Mouse (Mus musculus) myocyte (in vitro differentiated cells): Measurements from ENCODE around the gene Slc31a1. TPM values are rescaled to one million over a fixed set of nuclear protein-coding genes. Genes with fewer than 3 reads are reported as not detected.

ENCODE experiments used
- H3K27me3 ChIP-seq: one replicate; pipeline ENCODE4 v1.6.1; 2011; ENCODE audit not compliant: control insufficient read depth, insufficient read depth, insufficient read length
- H3K36me3 ChIP-seq: one replicate; pipeline ENCODE4 v1.6.1; 2011; ENCODE audit not compliant: control insufficient read depth, insufficient read depth
- H3K4me2 ChIP-seq: one replicate; pipeline ENCODE4 v1.6.1; 2011; ENCODE audit warnings: low read depth, control low read depth
- H3K4me3 ChIP-seq: one replicate; pipeline ENCODE4 v1.5.1; 2011; ENCODE audit warnings: mild to moderate bottlenecking, control low read depth, moderate library complexity
- H3K79me2 ChIP-seq: one replicate; pipeline ENCODE4 v1.6.1; 2011; ENCODE audit not compliant: control insufficient read depth, insufficient read depth
- H3ac ChIP-seq: one replicate; pipeline ENCODE4 v1.6.1; 2011; ENCODE audit not compliant: control insufficient read depth, insufficient read length
- CEBPB ChIP-seq: IDR thresholded peaks from 2 replicates; pipeline ENCODE4 v1.6.1; 2011; ENCODE audit warnings: mild to moderate bottlenecking, moderate library complexity; ENCODE audit not compliant: poor library complexity, insufficient read depth, severe bottlenecking
- E2F4 ChIP-seq: IDR thresholded peaks from one replicate; pipeline ENCODE4 v1.6.1; 2011; ENCODE audit warnings: mild to moderate bottlenecking, control low read depth, moderate library complexity; ENCODE audit not compliant: insufficient read depth
- MAX ChIP-seq: IDR thresholded peaks from one replicate; pipeline ENCODE4 v1.6.1; 2011; ENCODE audit warnings: low read depth, mild to moderate bottlenecking, control low read depth
- MYOD1 ChIP-seq, 3 experiments: IDR thresholded peaks; one replicate each; pipeline ENCODE4 v1.6.1; 2011; ENCODE audit warnings: control low read depth in 2 of 3, low read depth in 2 of 3, mild to moderate bottlenecking in 2 of 3, moderate library complexity in 1 of 3; ENCODE audit not compliant: insufficient read length in 2 of 3, control insufficient read depth in 1 of 3
- MYOG ChIP-seq, 3 experiments: IDR thresholded peaks; one replicate each; pipeline ENCODE4 v1.6.1; 2011; ENCODE audit warnings: control low read depth in 2 of 3, low read depth in 2 of 3, mild to moderate bottlenecking in 2 of 3; ENCODE audit not compliant: insufficient read length in 2 of 3, control insufficient read depth in 1 of 3, insufficient read depth in 1 of 3
- POLR2A ChIP-seq: IDR thresholded peaks from one replicate; pipeline ENCODE4 v1.6.1; 2011; ENCODE audit warnings: low read depth, mild to moderate bottlenecking, control low read depth, moderate library complexity; ENCODE audit not compliant: insufficient read length
- POLR2AphosphoS2 ChIP-seq: IDR thresholded peaks from one replicate; pipeline ENCODE4 v1.6.1; 2011; ENCODE audit warnings: low read depth, control low read depth; ENCODE audit not compliant: insufficient read length
- REST ChIP-seq: IDR thresholded peaks from one replicate; pipeline ENCODE4 v1.6.1; 2011; ENCODE audit warnings: mild to moderate bottlenecking, control low read depth, moderate library complexity; ENCODE audit not compliant: insufficient read depth, insufficient read length
- SRF ChIP-seq: IDR thresholded peaks from one replicate; pipeline ENCODE4 v1.6.1; 2011; ENCODE audit warnings: low read depth; ENCODE audit not compliant: control insufficient read depth, insufficient read length
- TCF12 ChIP-seq: IDR thresholded peaks from one replicate; pipeline ENCODE4 v1.6.1; 2011; ENCODE audit warnings: mild to moderate bottlenecking, control low read depth; ENCODE audit not compliant: poor library complexity, insufficient read depth, severe bottlenecking
- TCF3 ChIP-seq: IDR thresholded peaks from one replicate; pipeline ENCODE4 v1.6.1; 2011; ENCODE audit warnings: low read depth, control low read depth; ENCODE audit not compliant: insufficient read length
- USF1 ChIP-seq: IDR thresholded peaks from one replicate; pipeline ENCODE4 v1.6.1; 2011; ENCODE audit warnings: low read depth, mild to moderate bottlenecking, control low read depth, moderate library complexity
- polyA plus RNA-seq: library from polyadenylated mRNA; unstranded; fragments of >200 nt; fragmentation: generic; extraction: Trizol; gene quantifications from one replicate; pipeline ENCODE4 v1.2.1, GENCODE M21; 2012; ENCODE audit warnings: missing spikeins

Gene Slc31a1
- polyA plus RNA-seq, 1 experiment = 22.5 TPM

- H3K79me2 ChIP-seq = peaks cover 60% of the 10 kb centered on the region
- H3K36me3 ChIP-seq = peaks cover 9% of the 10 kb centered on the region
- no peak for TF ChIP-seq SRF
- no peak for TF ChIP-seq TCF3
- TF ChIP-seq USF1 = no peak
- no peak for TF ChIP-seq TCF12
- no peak for TF ChIP-seq CEBPB
- TF ChIP-seq REST = no peak
- no peak for TF ChIP-seq POLR2AphosphoS2
- TF ChIP-seq MYOG (IDR thresholded peaks at IDR 0.05; ENCODE audit: control insufficient read depth in 1 of 3, insufficient read depth in 1 of 3, insufficient read length in 2 of 3, low read depth in 2 of 3) = no peak
- no peak for TF ChIP-seq E2F4
- TF ChIP-seq MYOD1 (IDR thresholded peaks at IDR 0.05; ENCODE audit: control insufficient read depth in 1 of 3, insufficient read length in 2 of 3, low read depth in 2 of 3) = no peak
- no peak for TF ChIP-seq POLR2A
- no peak for TF ChIP-seq MAX
- H3K4me3 ChIP-seq = no peak overlapping the region
- no peaks in the 10 kb centered on the region for H3K27me3 ChIP-seq
- no peak overlapping the region for H3K4me2 ChIP-seq
- no peak overlapping the region for H3ac ChIP-seq
These were observed 8.6 kb downstream of the Slc31a1 start for GRCm38 (mm10) chr4:62369091-62369490.

DNA sequence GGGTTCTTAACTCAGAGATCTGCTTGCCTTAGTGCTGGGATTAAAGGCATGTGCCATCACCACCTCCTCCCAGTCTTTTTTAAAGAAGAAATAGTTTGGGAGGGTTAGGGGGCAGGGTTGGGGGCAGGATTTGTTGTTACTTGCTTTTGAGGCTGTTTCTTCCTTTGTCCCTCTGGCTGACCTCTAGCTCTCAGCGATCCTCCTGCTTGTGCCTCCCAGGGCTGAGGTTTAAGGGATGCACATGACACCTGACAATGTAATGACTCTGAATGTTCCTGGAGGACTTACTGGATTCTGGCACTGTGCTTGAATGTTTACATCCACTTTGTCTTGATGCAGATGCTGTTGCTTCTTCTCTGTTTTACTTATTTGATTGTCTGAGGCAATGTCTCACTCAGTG lies 11.9 kb downstream of the Slc31a1 start:
- peaks cover 9% of the 10 kb centered on the region for H3K36me3 ChIP-seq
- no peak overlapping the region for H3K4me2 ChIP-seq
- no peaks in the 10 kb centered on the region for H3K27me3 ChIP-seq
- TF ChIP-seq SRF = no peak
- TF ChIP-seq POLR2A = no peak
- TF ChIP-seq TCF3 = no peak
- no peak for TF ChIP-seq MAX
- TF ChIP-seq POLR2AphosphoS2 = no peak
- no peak for TF ChIP-seq TCF12
- no peak for TF ChIP-seq MYOD1 (IDR thresholded peaks at IDR 0.05; ENCODE audit: control insufficient read depth in 1 of 3, insufficient read length in 2 of 3, low read depth in 2 of 3)
- H3K4me3 ChIP-seq = no peak overlapping the region
- H3K79me2 ChIP-seq = peaks cover 46% of the 10 kb centered on the region
- H3ac ChIP-seq = no peak overlapping the region

DNA sequence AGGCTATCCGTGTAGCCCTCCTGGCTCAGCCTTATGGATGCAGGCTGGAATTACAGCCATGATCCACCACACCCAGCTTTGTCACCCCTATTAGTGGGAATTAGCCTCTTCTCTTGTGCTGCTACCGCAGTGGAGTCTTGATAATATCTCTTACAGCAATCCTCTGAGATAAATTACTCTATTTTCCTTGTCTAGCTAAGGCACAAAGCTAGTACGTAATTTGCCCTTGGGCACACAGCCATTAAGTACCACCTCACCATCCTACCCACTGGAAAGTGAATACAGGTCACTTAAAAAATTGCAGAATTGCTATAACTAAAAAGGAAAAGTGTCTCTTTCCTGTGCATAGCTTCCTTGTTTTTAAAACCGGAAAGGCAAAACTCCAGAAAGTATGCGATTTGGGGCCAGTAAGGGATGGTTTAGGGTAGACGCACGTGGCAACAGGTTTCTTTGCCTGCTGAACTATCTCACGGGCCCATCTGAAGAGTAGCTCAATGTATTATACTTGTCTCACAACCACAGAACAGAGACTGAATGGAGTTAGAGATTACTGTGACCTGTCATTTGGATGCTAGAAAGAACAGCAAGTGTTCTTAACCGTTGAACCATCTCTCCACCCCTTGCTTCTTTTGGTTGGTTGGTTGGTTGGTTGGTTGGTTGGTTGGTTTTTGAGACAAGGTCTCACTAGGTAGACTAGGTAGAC lies 12.4 kb downstream of the Slc31a1 start:
- Histone ChIP-seq H3K79me2 (peaks cover 40% of the 10 kb centered on the region), H3K4me3 (no peak overlapping the region), H3K36me3 (peaks cover 9% of the 10 kb centered on the region), H3K4me2 (no peak overlapping the region), H3K27me3 (no peaks in the 10 kb centered on the region), H3ac (no peak overlapping the region)
- TF ChIP-seq REST (no peak), USF1 (no peak), E2F4 (no peak), TCF3 (no peak)

DNA sequence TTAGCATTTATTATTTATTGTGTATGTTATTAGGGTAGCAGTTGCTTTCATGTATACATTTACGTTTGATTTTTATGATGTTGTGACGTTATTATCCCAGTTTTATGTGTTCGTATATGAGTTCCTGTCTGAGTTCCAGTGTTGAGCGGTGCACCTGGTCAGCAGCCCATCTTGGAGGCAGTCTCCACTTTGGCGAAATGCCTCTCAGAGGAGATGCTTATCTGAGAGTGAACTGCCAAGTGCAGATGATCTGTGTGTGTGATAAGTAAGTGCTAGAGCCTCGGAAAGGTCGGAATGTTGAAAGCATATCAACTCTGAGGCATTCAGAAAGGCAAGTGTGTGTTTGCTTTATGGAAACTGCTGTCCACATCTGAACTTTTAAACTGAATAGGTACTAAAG lies 13.1 kb downstream of the Slc31a1 start:
- H3K79me2 ChIP-seq = peaks cover 38% of the 10 kb centered on the region
- H3K4me2 ChIP-seq = no peak overlapping the region
- no peaks in the 10 kb centered on the region for H3K27me3 ChIP-seq
- no peak overlapping the region for H3K4me3 ChIP-seq
- TF ChIP-seq SRF (no peak), TCF3 (no peak), POLR2A (no peak), MAX (no peak), MYOD1 (IDR thresholded peaks at IDR 0.05; ENCODE audit: control insufficient read depth in 1 of 3, insufficient read length in 2 of 3, low read depth in 2 of 3) (no peak), E2F4 (no peak), POLR2AphosphoS2 (no peak), TCF12 (no peak), REST (no peak), MYOG (IDR thresholded peaks at IDR 0.05; ENCODE audit: control insufficient read depth in 1 of 3, insufficient read depth in 1 of 3, insufficient read length in 2 of 3, low read depth in 2 of 3) (no peak), USF1 (no peak), CEBPB (no peak)
- peaks cover 9% of the 10 kb centered on the region for H3K36me3 ChIP-seq
- no peak overlapping the region for H3ac ChIP-seq

GRCm38 (mm10) chr4:62374342-62374741 lies 13.8 kb downstream of the Slc31a1 start:
- Histone ChIP-seq H3K79me2 (peaks cover 34% of the 10 kb centered on the region), H3K36me3 (peaks cover 8% of the 10 kb centered on the region), H3K4me3 (no peak overlapping the region), H3K4me2 (no peak overlapping the region), H3ac (no peak overlapping the region), H3K27me3 (no peaks in the 10 kb centered on the region)
- no peak for TF ChIP-seq POLR2A
- no peak for TF ChIP-seq MAX
- no peak for TF ChIP-seq TCF12
- TF ChIP-seq USF1 = no peak
- TF ChIP-seq POLR2AphosphoS2 = no peak
- TF ChIP-seq SRF = no peak
- no peak for TF ChIP-seq TCF3
- no peak for TF ChIP-seq CEBPB
- TF ChIP-seq MYOD1 (IDR thresholded peaks at IDR 0.05; ENCODE audit: control insufficient read depth in 1 of 3, insufficient read length in 2 of 3, low read depth in 2 of 3) = no peak
- TF ChIP-seq REST = no peak
- TF ChIP-seq MYOG (IDR thresholded peaks at IDR 0.05; ENCODE audit: control insufficient read depth in 1 of 3, insufficient read depth in 1 of 3, insufficient read length in 2 of 3, low read depth in 2 of 3) = no peak
